Mouse (Mus musculus): ENCODE measurements at regions not wholly inside any gene's neighbourhood (a gene's known extent, or its start where the extent isn't known, plus 50 kb on each side); places are given as distances from the start of the nearest gene placed in this dataset.

- Histone ChIP-seq H3K4me2 (ENCODE audit: low read depth) (no peak overlapping the region), H3K4me3 (no peak overlapping the region), H3K79me2 (ENCODE audit: control insufficient read depth, insufficient read depth) (no peaks in the 10 kb centered on the region), H3K36me3 (ENCODE audit: control insufficient read depth, insufficient read depth) (no peaks in the 10 kb centered on the region), H3K27me3 (ENCODE audit: control insufficient read depth, insufficient read depth, insufficient read length) (no peaks in the 10 kb centered on the region), H3ac (ENCODE audit: control insufficient read depth, insufficient read length) (no peak overlapping the region)
- TF ChIP-seq POLR2AphosphoS2 (IDR thresholded peaks at IDR 0.05; ENCODE audit: insufficient read length, low read depth): no peak
- no peak for TF ChIP-seq E2F4 (IDR thresholded peaks at IDR 0.05; ENCODE audit: insufficient read depth)
- no peak for TF ChIP-seq POLR2A (IDR thresholded peaks at IDR 0.05; ENCODE audit: insufficient read length, low read depth)
- no peak for TF ChIP-seq TCF3 (IDR thresholded peaks at IDR 0.05; ENCODE audit: insufficient read length, low read depth)
- TF ChIP-seq REST (IDR thresholded peaks at IDR 0.05; ENCODE audit: insufficient read depth, insufficient read length): no peak
- TF ChIP-seq MAX (IDR thresholded peaks at IDR 0.05; ENCODE audit: low read depth): no peak
- TF ChIP-seq SRF (IDR thresholded peaks at IDR 0.05; ENCODE audit: control insufficient read depth, insufficient read length, low read depth): no peak
- no peak for TF ChIP-seq TCF12 (IDR thresholded peaks at IDR 0.05; ENCODE audit: insufficient read depth, poor library complexity, severe bottlenecking)
- no peak for TF ChIP-seq CEBPB (IDR thresholded peaks at IDR 0.05; ENCODE audit: insufficient read depth, poor library complexity, severe bottlenecking)
- no peak for TF ChIP-seq MYOD1 (IDR thresholded peaks at IDR 0.05; ENCODE audit: control insufficient read depth in 1 of 3, insufficient read length in 2 of 3, low read depth in 2 of 3)
- no peak for TF ChIP-seq MYOG (IDR thresholded peaks at IDR 0.05; ENCODE audit: control insufficient read depth in 1 of 3, insufficient read depth in 1 of 3, insufficient read length in 2 of 3, low read depth in 2 of 3)
- no peak for TF ChIP-seq USF1 (IDR thresholded peaks at IDR 0.05; ENCODE audit: low read depth)
Observed at GRCm38 (mm10) chr1:92376456-92376855, 97.2 kb downstream of the Ndufa10 start.

GRCm38 (mm10) chr1:92372222-92372990 is 101.3 kb downstream of the Ndufa10 start:
- Histone ChIP-seq H3K79me2 (ENCODE audit: control insufficient read depth, insufficient read depth) (no peaks in the 10 kb centered on the region), H3K4me3 (no peak overlapping the region), H3K36me3 (ENCODE audit: control insufficient read depth, insufficient read depth) (no peaks in the 10 kb centered on the region), H3K27me3 (ENCODE audit: control insufficient read depth, insufficient read depth, insufficient read length) (no peaks in the 10 kb centered on the region), H3ac (ENCODE audit: control insufficient read depth, insufficient read length) (no peak overlapping the region), H3K4me2 (ENCODE audit: low read depth) (peak overlapping the region; percentile 76)
- no peak for TF ChIP-seq E2F4 (IDR thresholded peaks at IDR 0.05; ENCODE audit: insufficient read depth)
- TF ChIP-seq MYOD1 (IDR thresholded peaks at IDR 0.05; ENCODE audit: control insufficient read depth in 1 of 3, insufficient read length in 2 of 3, low read depth in 2 of 3): peak in 1 of 3 experiments; percentile 82

- TF ChIP-seq MYOD1 (IDR thresholded peaks at IDR 0.05; ENCODE audit: control insufficient read depth in 1 of 3, insufficient read length in 2 of 3, low read depth in 2 of 3) (peak in 2 of 3 experiments; percentile 13 to 24), TCF3 (IDR thresholded peaks at IDR 0.05; ENCODE audit: insufficient read length, low read depth) (no peak)
- H3K4me2 ChIP-seq (ENCODE audit: low read depth): peak overlapping the region; percentile 76
Observed at GRCm38 (mm10) chr1:92371357-92371981, 102.2 kb downstream of the Ndufa10 start.

GRCm38 (mm10) chr1:92370842-92371241 is 102.8 kb downstream of the Ndufa10 start:
- TF ChIP-seq MYOD1 (IDR thresholded peaks at IDR 0.05; ENCODE audit: control insufficient read depth in 1 of 3, insufficient read length in 2 of 3, low read depth in 2 of 3) (no peak), POLR2AphosphoS2 (IDR thresholded peaks at IDR 0.05; ENCODE audit: insufficient read length, low read depth) (no peak), TCF12 (IDR thresholded peaks at IDR 0.05; ENCODE audit: insufficient read depth, poor library complexity, severe bottlenecking) (no peak), MYOG (IDR thresholded peaks at IDR 0.05; ENCODE audit: control insufficient read depth in 1 of 3, insufficient read depth in 1 of 3, insufficient read length in 2 of 3, low read depth in 2 of 3) (no peak), REST (IDR thresholded peaks at IDR 0.05; ENCODE audit: insufficient read depth, insufficient read length) (no peak), E2F4 (IDR thresholded peaks at IDR 0.05; ENCODE audit: insufficient read depth) (no peak), POLR2A (IDR thresholded peaks at IDR 0.05; ENCODE audit: insufficient read length, low read depth) (no peak)
- Histone ChIP-seq H3K27me3 (ENCODE audit: control insufficient read depth, insufficient read depth, insufficient read length) (no peaks in the 10 kb centered on the region), H3K4me3 (no peak overlapping the region), H3K36me3 (ENCODE audit: control insufficient read depth, insufficient read depth) (no peaks in the 10 kb centered on the region), H3ac (ENCODE audit: control insufficient read depth, insufficient read length) (no peak overlapping the region), H3K4me2 (ENCODE audit: low read depth) (peak overlapping the region; percentile 76), H3K79me2 (ENCODE audit: control insufficient read depth, insufficient read depth) (no peaks in the 10 kb centered on the region)

More at GRCm38 (mm10) chr1:92371357-92371981, 102.2 kb downstream of the Ndufa10 start:
- no peak overlapping the region for H3ac ChIP-seq (ENCODE audit: control insufficient read depth, insufficient read length)
- no peak overlapping the region for H3K4me3 ChIP-seq
- H3K79me2 ChIP-seq (ENCODE audit: control insufficient read depth, insufficient read depth): no peaks in the 10 kb centered on the region
- no peaks in the 10 kb centered on the region for H3K36me3 ChIP-seq (ENCODE audit: control insufficient read depth, insufficient read depth)
- no peaks in the 10 kb centered on the region for H3K27me3 ChIP-seq (ENCODE audit: control insufficient read depth, insufficient read depth, insufficient read length)

- no peak overlapping the region for H3ac ChIP-seq (ENCODE audit: control insufficient read depth, insufficient read length)
- H3K79me2 ChIP-seq (ENCODE audit: control insufficient read depth, insufficient read depth): no peaks in the 10 kb centered on the region
- H3K4me2 ChIP-seq (ENCODE audit: low read depth): no peak overlapping the region
- no peaks in the 10 kb centered on the region for H3K36me3 ChIP-seq (ENCODE audit: control insufficient read depth, insufficient read depth)
- no peaks in the 10 kb centered on the region for H3K27me3 ChIP-seq (ENCODE audit: control insufficient read depth, insufficient read depth, insufficient read length)
- H3K4me3 ChIP-seq: no peak overlapping the region
- TF ChIP-seq CEBPB (IDR thresholded peaks at IDR 0.05; ENCODE audit: insufficient read depth, poor library complexity, severe bottlenecking): no peak
- no peak for TF ChIP-seq E2F4 (IDR thresholded peaks at IDR 0.05; ENCODE audit: insufficient read depth)
- TF ChIP-seq MAX (IDR thresholded peaks at IDR 0.05; ENCODE audit: low read depth): no peak
- TF ChIP-seq TCF3 (IDR thresholded peaks at IDR 0.05; ENCODE audit: insufficient read length, low read depth): no peak
- no peak for TF ChIP-seq POLR2A (IDR thresholded peaks at IDR 0.05; ENCODE audit: insufficient read length, low read depth)
- TF ChIP-seq MYOG (IDR thresholded peaks at IDR 0.05; ENCODE audit: control insufficient read depth in 1 of 3, insufficient read depth in 1 of 3, insufficient read length in 2 of 3, low read depth in 2 of 3): no peak
- TF ChIP-seq SRF (IDR thresholded peaks at IDR 0.05; ENCODE audit: control insufficient read depth, insufficient read length, low read depth): no peak
- TF ChIP-seq TCF12 (IDR thresholded peaks at IDR 0.05; ENCODE audit: insufficient read depth, poor library complexity, severe bottlenecking): no peak
- no peak for TF ChIP-seq POLR2AphosphoS2 (IDR thresholded peaks at IDR 0.05; ENCODE audit: insufficient read length, low read depth)
- TF ChIP-seq MYOD1 (IDR thresholded peaks at IDR 0.05; ENCODE audit: control insufficient read depth in 1 of 3, insufficient read length in 2 of 3, low read depth in 2 of 3): no peak
- no peak for TF ChIP-seq REST (IDR thresholded peaks at IDR 0.05; ENCODE audit: insufficient read depth, insufficient read length)
- no peak for TF ChIP-seq USF1 (IDR thresholded peaks at IDR 0.05; ENCODE audit: low read depth)
Observed at GRCm38 (mm10) chr1:92369972-92370371, 103.7 kb downstream of the Ndufa10 start.

All from myocyte (in vitro differentiated cells).